In genomic region chr4:95507946-95508311, GRCm38 (mm10) we compare ENCODE assay signal across 17 mouse cellular contexts. TPM values are rescaled to one million over a fixed set of nuclear protein-coding genes. Genes with fewer than 3 reads are reported as not detected.
DNase-seq lines count a peak whose midpoint lies in the region; ATAC-seq and TF ChIP-seq lines count a peak whose summit lies in the region.
"Had no signal": no experiment of that assay in that cellular context is flagged by ENCODE, and none has a peak within 500 bp of the region (broad histone marks: within the 10 kb centered on the region; RNA-seq: fewer than 3 reads in every experiment).

No protein-coding gene starts in this region.

- DNase-seq in lung, postnatal 0 days (ENCODE audit: low spot score), result no peak
- no peak for DNase-seq in stomach, postnatal 0 days (ENCODE audit: low spot score)
- DNase-seq in cerebellum, postnatal 25 days, result no peak
- DNase-seq: B cell, adult 2 months; cerebellum, adult 11 months; cerebellum, adult 8-10 months; heart, adult 18-20 months; heart, postnatal 10 days; heart, postnatal 4 days had no signal

- 93% methylated on average over 4 of the region's 4 CpGs for WGBS in hindbrain, embryonic 15.5 days
- 88% methylated on average over 4 of the region's 4 CpGs for WGBS in hindbrain, embryonic 13.5 days
- whole genome bisulfite sequencing in lung, embryonic 15.5 days, result 75% methylated on average over 4 of the region's 4 CpGs
- WGBS in lung, postnatal 0 days, result 81% methylated on average over 4 of the region's 4 CpGs
- WGBS in stomach, embryonic 14.5 days, result 74% methylated on average over 4 of the region's 4 CpGs
- 78% methylated on average over 4 of the region's 4 CpGs for WGBS in stomach, postnatal 0 days
- WGBS in stomach, embryonic 16.5 days, result 76% methylated on average over 4 of the region's 4 CpGs

- H3K4me3 ChIP-seq in hindbrain, embryonic 15.5 days, result no peak overlapping the region
- H3K4me3 ChIP-seq in hindbrain, embryonic 13.5 days, result no peak overlapping the region
- no peak overlapping the region for H3K4me3 ChIP-seq in lung, embryonic 15.5 days
- no peak overlapping the region for H3K4me3 ChIP-seq in lung, postnatal 0 days (ENCODE audit: low read depth, low read length)
- no peak overlapping the region for H3K4me3 ChIP-seq in stomach, embryonic 14.5 days (ENCODE audit: low read depth, low read length)
- no peak overlapping the region for H3K4me3 ChIP-seq in stomach, postnatal 0 days (ENCODE audit: low read depth, low read length)
- H3K4me3 ChIP-seq in stomach, embryonic 16.5 days (replicated peaks; ENCODE audit: low read length), result no peak overlapping the region
- H3K4me3 ChIP-seq: embryonic facial prominence, embryonic 12.5 days; forebrain, embryonic 12.5 days; heart, embryonic 10.5 days had no signal

- peaks cover 9% of the 10 kb centered on the region; the same call in 1 of the 2 replicates for H3K4me1 ChIP-seq in hindbrain, embryonic 15.5 days (replicated peaks)
- peaks cover 6% of the 10 kb centered on the region; the same call in 1 of the 2 replicates for H3K4me1 ChIP-seq in hindbrain, embryonic 13.5 days (replicated peaks)
- peaks cover 8% of the 10 kb centered on the region for H3K4me1 ChIP-seq in lung, embryonic 15.5 days
- H3K4me1 ChIP-seq in lung, postnatal 0 days (ENCODE audit: insufficient read depth, low read depth, low read length), result no peaks in the 10 kb centered on the region
- H3K4me1 ChIP-seq in stomach, embryonic 14.5 days (ENCODE audit: control insufficient read depth, insufficient read depth, low read length), result peaks cover 12% of the 10 kb centered on the region; the same call in 1 of the 2 replicates
- no peaks in the 10 kb centered on the region for H3K4me1 ChIP-seq in stomach, postnatal 0 days (replicated peaks; ENCODE audit: control insufficient read depth, insufficient read depth)
- peaks cover 4% of the 10 kb centered on the region; the same call in 1 of the 2 replicates for H3K4me1 ChIP-seq in stomach, embryonic 16.5 days (ENCODE audit: control insufficient read depth, insufficient read depth, low read length)
- H3K4me1 ChIP-seq: embryonic facial prominence, embryonic 12.5 days; heart, embryonic 10.5 days had no signal

- no peak overlapping the region for H3K9ac ChIP-seq in hindbrain, embryonic 15.5 days
- no peak overlapping the region for H3K9ac ChIP-seq in hindbrain, embryonic 13.5 days
- H3K9ac ChIP-seq in lung, embryonic 15.5 days, result no peak overlapping the region
- H3K9ac ChIP-seq in lung, postnatal 0 days (replicated peaks; ENCODE audit: low read depth), result no peak overlapping the region
- no peak overlapping the region for H3K9ac ChIP-seq in stomach, embryonic 14.5 days (replicated peaks; ENCODE audit: low read depth, low read length)
- no peak overlapping the region for H3K9ac ChIP-seq in stomach, postnatal 0 days (ENCODE audit: low read length)
- no peak overlapping the region for H3K9ac ChIP-seq in stomach, embryonic 16.5 days (ENCODE audit: low read length)
- H3K9ac ChIP-seq: embryonic facial prominence, embryonic 12.5 days; forebrain, embryonic 12.5 days had no signal

- no peaks in the 10 kb centered on the region for H3K27me3 ChIP-seq in hindbrain, embryonic 15.5 days
- no peaks in the 10 kb centered on the region for H3K27me3 ChIP-seq in hindbrain, embryonic 13.5 days
- no peaks in the 10 kb centered on the region for H3K27me3 ChIP-seq in lung, embryonic 15.5 days
- no peaks in the 10 kb centered on the region for H3K27me3 ChIP-seq in lung, postnatal 0 days (replicated peaks; ENCODE audit: insufficient read depth, low read length)
- no peaks in the 10 kb centered on the region for H3K27me3 ChIP-seq in stomach, embryonic 14.5 days (ENCODE audit: control insufficient read depth, insufficient read depth, low read length)
- no peaks in the 10 kb centered on the region for H3K27me3 ChIP-seq in stomach, postnatal 0 days (ENCODE audit: control insufficient read depth, insufficient read depth, low read length)
- H3K27me3 ChIP-seq in stomach, embryonic 16.5 days (ENCODE audit: control insufficient read depth, insufficient read depth, low read length), result no peaks in the 10 kb centered on the region
- H3K27me3 ChIP-seq: embryonic facial prominence, embryonic 12.5 days; forebrain, embryonic 12.5 days had no signal

- H3K27ac ChIP-seq in hindbrain, embryonic 15.5 days (replicated peaks), result 0 out of 2 replicates have a peak overlapping the region, but pooled peaks have one; percentile 10
- H3K27ac ChIP-seq in hindbrain, embryonic 13.5 days, result no peak overlapping the region
- 0 out of 2 replicates have a peak overlapping the region, but pooled peaks have one; percentile 47 for H3K27ac ChIP-seq in lung, embryonic 15.5 days
- no peak overlapping the region for H3K27ac ChIP-seq in lung, postnatal 0 days (ENCODE audit: low read length)
- peak overlapping the region; percentile 49; the same call in 1 of the 2 replicates for H3K27ac ChIP-seq in stomach, embryonic 14.5 days (ENCODE audit: low read length)
- H3K27ac ChIP-seq in stomach, postnatal 0 days (replicated peaks), result no peak overlapping the region
- H3K27ac ChIP-seq in stomach, embryonic 16.5 days (ENCODE audit: low read length), result peak overlapping the region; percentile 69
- H3K27ac ChIP-seq: embryonic facial prominence, embryonic 12.5 days; forebrain, embryonic 12.5 days; heart, embryonic 10.5 days had no signal

- ATAC-seq in hindbrain, embryonic 15.5 days (ENCODE audit: low FRiP score, low read depth), result no peak
- ATAC-seq in hindbrain, embryonic 13.5 days (ENCODE audit: low FRiP score), result no peak
- ATAC-seq in lung, embryonic 15.5 days (ENCODE audit: borderline replicate concordance, extremely low read depth, low FRiP score, low TSS enrichment), result no peak
- no peak for ATAC-seq in lung, postnatal 0 days
- no peak for ATAC-seq in stomach, embryonic 14.5 days (ENCODE audit: insufficient number of reproducible peaks, insufficient read depth, low FRiP score, low read depth)
- ATAC-seq in stomach, postnatal 0 days (ENCODE audit: low FRiP score, low TSS enrichment), result no peak
- no peak for ATAC-seq in stomach, embryonic 16.5 days (ENCODE audit: insufficient read depth, low FRiP score)

- TF ChIP-seq CTCF in lung, postnatal 0 days (IDR thresholded peaks at IDR 0.05), result no peak
- no peak for TF ChIP-seq CTCF in stomach, postnatal 0 days (IDR thresholded peaks at IDR 0.05; ENCODE audit: low read depth)

- H3K4me2 ChIP-seq in hindbrain, embryonic 15.5 days, result no peak overlapping the region
- no peak overlapping the region for H3K4me2 ChIP-seq in hindbrain, embryonic 13.5 days
- no peak overlapping the region for H3K4me2 ChIP-seq in lung, embryonic 15.5 days
- no peak overlapping the region for H3K4me2 ChIP-seq in lung, postnatal 0 days (replicated peaks; ENCODE audit: low read depth, low read length)
- H3K4me2 ChIP-seq in stomach, embryonic 14.5 days (replicated peaks; ENCODE audit: low read depth, low read length), result no peak overlapping the region
- no peak overlapping the region for H3K4me2 ChIP-seq in stomach, postnatal 0 days (replicated peaks; ENCODE audit: low read depth)
- no peak overlapping the region for H3K4me2 ChIP-seq in stomach, embryonic 16.5 days (ENCODE audit: low read depth, low read length)
- H3K4me2 ChIP-seq: embryonic facial prominence, embryonic 12.5 days; forebrain, embryonic 12.5 days had no signal

- no peaks in the 10 kb centered on the region for H3K9me3 ChIP-seq in hindbrain, embryonic 15.5 days
- no peaks in the 10 kb centered on the region for H3K9me3 ChIP-seq in hindbrain, embryonic 13.5 days
- no peaks in the 10 kb centered on the region for H3K9me3 ChIP-seq in lung, embryonic 15.5 days
- H3K9me3 ChIP-seq in lung, postnatal 0 days (ENCODE audit: low read length), result no peaks in the 10 kb centered on the region
- H3K9me3 ChIP-seq in stomach, embryonic 14.5 days (ENCODE audit: control insufficient read depth, low read depth, low read length), result no peaks in the 10 kb centered on the region
- no peaks in the 10 kb centered on the region for H3K9me3 ChIP-seq in stomach, postnatal 0 days (ENCODE audit: control insufficient read depth, low read length)
- no peaks in the 10 kb centered on the region for H3K9me3 ChIP-seq in stomach, embryonic 16.5 days (replicated peaks; ENCODE audit: control insufficient read depth, low read length)
- H3K9me3 ChIP-seq: embryonic facial prominence, embryonic 12.5 days; forebrain, embryonic 12.5 days; heart, embryonic 10.5 days had no signal

- no peaks in the 10 kb centered on the region for H3K36me3 ChIP-seq in hindbrain, embryonic 15.5 days
- H3K36me3 ChIP-seq in hindbrain, embryonic 13.5 days, result no peaks in the 10 kb centered on the region
- no peaks in the 10 kb centered on the region for H3K36me3 ChIP-seq in lung, embryonic 15.5 days
- no peaks in the 10 kb centered on the region for H3K36me3 ChIP-seq in lung, postnatal 0 days (ENCODE audit: insufficient read depth, low read length)
- H3K36me3 ChIP-seq in stomach, embryonic 14.5 days (ENCODE audit: control insufficient read depth, insufficient read depth, low read length), result no peaks in the 10 kb centered on the region
- H3K36me3 ChIP-seq in stomach, postnatal 0 days (ENCODE audit: control insufficient read depth, insufficient read depth, low read length), result no peaks in the 10 kb centered on the region
- no peaks in the 10 kb centered on the region for H3K36me3 ChIP-seq in stomach, embryonic 16.5 days (ENCODE audit: control insufficient read depth, insufficient read depth, low read length)
- H3K36me3 ChIP-seq: embryonic facial prominence, embryonic 12.5 days; forebrain, embryonic 12.5 days; heart, embryonic 10.5 days had no signal

- TF ChIP-seq EP300 in lung, postnatal 0 days (IDR thresholded peaks at IDR 0.05), result no peak
- TF ChIP-seq EP300 in stomach, postnatal 0 days (optimal IDR thresholded peaks at IDR 0.05), result no peak

RNA-seq across cellular contexts. Expression of gene Fggy, which starts 49.4 kb away (rescaled TPM):
- polyA plus RNA-seq in hindbrain, embryonic 15.5 days (2015; fragmentation: Nextera tagmentation; extraction: Ambion mirVana), result 7.2 and 7.5 TPM in 2 replicates
- polyA plus RNA-seq in hindbrain, embryonic 13.5 days (2015; fragmentation: Nextera tagmentation; extraction: Ambion mirVana), result 9.1 TPM in 2 replicates
- polyA plus RNA-seq in lung, embryonic 15.5 days (2015; fragmentation: Nextera tagmentation; extraction: Ambion mirVana), result 8.1 and 8.6 TPM in 2 replicates
- 6.2 and 8.9 TPM in 2 replicates for polyA plus RNA-seq in lung, postnatal 0 days (2015; fragmentation: Nextera tagmentation; extraction: Ambion mirVana)
- 8.1 and 11.5 TPM in 2 replicates for polyA plus RNA-seq in stomach, embryonic 14.5 days (2014; fragmentation: Nextera tagmentation; extraction: Ambion mirVana)
- 5.3 and 7.0 TPM in 2 replicates for polyA plus RNA-seq in stomach, postnatal 0 days (2015; fragmentation: Nextera tagmentation; extraction: Ambion mirVana)
- polyA plus RNA-seq in stomach, embryonic 16.5 days (2015; fragmentation: Nextera tagmentation; extraction: Ambion mirVana), result 8.6 and 11.7 TPM in 2 replicates

Comparison
In these comparisons a context has a peak if more than half of its experiments do, and no peak if none do; other contexts are left out.
1. H3K27ac ChIP-seq: peak in hindbrain, embryonic 15.5 days (single experiment), lung, embryonic 15.5 days (single experiment), stomach, embryonic 14.5 days (single experiment) and stomach, embryonic 16.5 days (single experiment); none in hindbrain, embryonic 13.5 days (single experiment), lung, postnatal 0 days (single experiment) and stomach, postnatal 0 days (single experiment).